Mouse (Mus musculus) spleen, postnatal 36 days (tissue): Measurements from ENCODE around the gene Gm609.
"Not testable (repeated sequence)": the region's sequence is repeated elsewhere in the genome, so short reads cannot be mapped to it uniquely, and the experiment has no call there.

Experiments
- DNase-seq, 2 experiments: peaks; one replicate each; pipeline ENCODE4 v3.0.0; 2022; ENCODE audit warnings: low spot score in 2 of 2, mixed read lengths in 1 of 2

Gene Gm609

GRCm38 (mm10) chr16:45492927-45493326, at the start of gene Gm609:
TSS of gene Gm609 (minus strand) at chr16:45492969.
- DNase-seq, result no peak

GRCm38 (mm10) chr16:45542108-45542507, 49.3 kb upstream of the Gm609 start:
- no peak for DNase-seq

- DNase-seq, result not testable (repeated sequence)
Observed at GRCm38 (mm10) chr16:45538342-45538741, 45.6 kb upstream of the Gm609 start.

GRCm38 (mm10) chr16:45535009-45535408, 42.2 kb upstream of the Gm609 start, which contains the start of gene Slc9c1:
TSS of gene Slc9c1 (plus strand) at chr16:45535309.
- no peak for DNase-seq

GRCm38 (mm10) chr16:45531950-45532349, 39.2 kb upstream of the Gm609 start, which contains the start of gene Gm17783:
TSS of gene Gm17783 (minus strand) at chr16:45532050.
- DNase-seq, result no peak

GRCm38 (mm10) chr16:45525551-45525950, 32.8 kb upstream of the Gm609 start:
- DNase-seq, result no peak

- no peak for DNase-seq
Observed at GRCm38 (mm10) chr16:45495326-45495725, 2.6 kb upstream of the Gm609 start.

GRCm38 (mm10) chr16:45476991-45477390, 15.8 kb downstream of the Gm609 start:
- DNase-seq, result no peak

- DNase-seq, result not testable (repeated sequence)
Observed at GRCm38 (mm10) chr16:45471836-45472235, 20.9 kb downstream of the Gm609 start.

- DNase-seq, result no peak
Observed at GRCm38 (mm10) chr16:45454762-45455161, 38.0 kb downstream of the Gm609 start.

- no peak for DNase-seq
Observed at GRCm38 (mm10) chr16:45437230-45437739, 55.5 kb downstream of the Gm609 start.

GRCm38 (mm10) chr16:45435591-45435990, 57.2 kb downstream of the Gm609 start:
- DNase-seq, result no peak

GRCm38 (mm10) chr16:45427651-45428050, 65.1 kb downstream of the Gm609 start:
- DNase-seq, result no peak

GRCm38 (mm10) chr16:45413497-45413896, 79.3 kb downstream of the Gm609 start:
- peak; percentile 35 to 54 for DNase-seq

- not testable (repeated sequence) for DNase-seq
Observed at GRCm38 (mm10) chr16:45409064-45409446, 83.7 kb downstream of the Gm609 start.

- peak; percentile 60 to 66 for DNase-seq
Observed at GRCm38 (mm10) chr16:45408425-45409063, 84.2 kb downstream of the Gm609 start, which contains the start of gene Cd200. TSS of gene Cd200 (minus strand) at chr16:45409053.

GRCm38 (mm10) chr16:45407645-45408400, 84.9 kb downstream of the Gm609 start:
- DNase-seq, result no peak

GRCm38 (mm10) chr16:45407091-45407490, 85.7 kb downstream of the Gm609 start:
- DNase-seq, result no peak

GRCm38 (mm10) chr16:45402951-45403350, 89.8 kb downstream of the Gm609 start:
- no peak for DNase-seq

GRCm38 (mm10) chr16:45402036-45402435, 90.7 kb downstream of the Gm609 start:
- no peak for DNase-seq

GRCm38 (mm10) chr16:45399947-45400555, 92.7 kb downstream of the Gm609 start:
- DNase-seq, result no peak

- no peak for DNase-seq
Observed at GRCm38 (mm10) chr16:45399411-45399810, 93.4 kb downstream of the Gm609 start.
